Mouse (Mus musculus) MEL (cell line): ENCODE results near the gene Hcrtr1. TPM values are rescaled to one million over a fixed set of nuclear protein-coding genes. Genes with fewer than 3 reads are reported as not detected.

ENCODE experiments used
- DNase-seq: peaks from one replicate; pipeline ENCODE4 v3.0.0; 2011; ENCODE audit warnings: low read depth, low spot score
- H3K27ac ChIP-seq: 2 replicates; pipeline ENCODE4 v1.5.1; 2012; ENCODE audit warnings: low read depth, mild to moderate bottlenecking, control low read depth, low read length, moderate library complexity; ENCODE audit not compliant: control insufficient read depth
- H3K27me3 ChIP-seq, 2 experiments: fragments of 150-350 bp in 1 of 2; sonication (generic) in 1 of 2; 2 replicates each; pipeline ENCODE4 v1.6.1; 2012; ENCODE audit warnings: low read length in 2 of 2, mild to moderate bottlenecking in 2 of 2, improper control_type of control experiment in 1 of 2, moderate library complexity in 1 of 2; ENCODE audit not compliant: insufficient read depth in 2 of 2, control insufficient read depth in 1 of 2
- H3K36me3 ChIP-seq, 2 experiments: 2 replicates each; pipeline ENCODE4 v1.6.1; 2012 to 2014; ENCODE audit warnings: low read length in 2 of 2, improper control_type of control experiment in 1 of 2, inconsistent platforms in 1 of 2, mild to moderate bottlenecking in 1 of 2; ENCODE audit not compliant: insufficient read depth in 2 of 2, control insufficient read depth in 1 of 2
- H3K4me1 ChIP-seq, 2 experiments: fragments of 150-350 bp in 1 of 2; sonication (generic) in 1 of 2; 2 replicates each; pipeline ENCODE4 v1.6.1; 2012; ENCODE audit warnings: low read length in 2 of 2, improper control_type of control experiment in 1 of 2, mild to moderate bottlenecking in 1 of 2; ENCODE audit not compliant: insufficient read depth in 2 of 2, control insufficient read depth in 1 of 2
- H3K4me3 ChIP-seq, 2 experiments: fragments of 150-350 bp in 1 of 2; sonication (generic) in 1 of 2; 2 replicates each; pipeline ENCODE4 v1.5.1; 2012; ENCODE audit warnings: low read depth in 2 of 2, low read length in 2 of 2, mild to moderate bottlenecking in 2 of 2, moderate library complexity in 2 of 2, control low read depth in 1 of 2, improper control_type of control experiment in 1 of 2; ENCODE audit not compliant: control insufficient read depth in 1 of 2, insufficient read depth in 1 of 2
- H3K79me2 ChIP-seq: 2 replicates; pipeline ENCODE4 v1.6.1; 2012; ENCODE audit warnings: mild to moderate bottlenecking, low read length, moderate library complexity; ENCODE audit not compliant: control insufficient read depth, poor library complexity, insufficient read depth
- H3K9ac ChIP-seq: 2 replicates; pipeline ENCODE4 v1.6.1; 2012; ENCODE audit warnings: low read depth, mild to moderate bottlenecking, control low read depth, low read length, moderate library complexity; ENCODE audit not compliant: control insufficient read depth, poor library complexity, severe bottlenecking
- H3K9me3 ChIP-seq: fragments of 150-350 bp; sonication (generic); replicated peaks from 2 replicates; pipeline ENCODE4 v1.6.1; 2012; ENCODE audit warnings: mild to moderate bottlenecking, low read length, improper control_type of control experiment, moderate library complexity; ENCODE audit not compliant: insufficient read depth
- BHLHE40 ChIP-seq: IDR thresholded peaks from 2 replicates; pipeline ENCODE4 v1.6.1; 2012; ENCODE audit warnings: low read depth, mild to moderate bottlenecking, inconsistent platforms, low read length, improper control_type of control experiment, borderline replicate concordance
- CHD1 ChIP-seq: IDR thresholded peaks from 2 replicates; pipeline ENCODE4 v1.6.1; 2012; ENCODE audit warnings: low read depth, mild to moderate bottlenecking, inconsistent platforms, low read length, improper control_type of control experiment
- CTCF ChIP-seq, 3 experiments: IDR thresholded peaks in 2 of 3; conservative IDR thresholded peaks in 1 of 3; 2 replicates each; pipeline ENCODE4 v1.5.1; 2011 to 2012; ENCODE audit warnings: low read length in 3 of 3, low read depth in 2 of 3, mild to moderate bottlenecking in 2 of 3, improper control_type of control experiment in 1 of 3, inconsistent platforms in 1 of 3, mixed read lengths in 1 of 3, moderate library complexity in 1 of 3; ENCODE audit not compliant: control insufficient read depth in 1 of 3, insufficient read depth in 1 of 3, poor library complexity in 1 of 3, severe bottlenecking in 1 of 3
- E2F4 ChIP-seq: IDR thresholded peaks from 2 replicates; pipeline ENCODE4 v1.6.1; 2011; ENCODE audit warnings: low read depth, low read length, improper control_type of control experiment, borderline replicate concordance
- EP300 ChIP-seq, 2 experiments: IDR thresholded peaks; 2 replicates each; pipeline ENCODE4 v1.6.1; 2011; ENCODE audit warnings: improper control_type of control experiment in 2 of 2, low read length in 2 of 2, low read depth in 1 of 2, mild to moderate bottlenecking in 1 of 2
- ETS1 ChIP-seq: IDR thresholded peaks from 2 replicates; pipeline ENCODE4 v1.6.1; 2012; ENCODE audit warnings: low read depth, mild to moderate bottlenecking, inconsistent platforms, low read length, improper control_type of control experiment, moderate library complexity
- GATA1 ChIP-seq: IDR thresholded peaks from 2 replicates; pipeline ENCODE4 v1.6.1; 2011; ENCODE audit warnings: low read depth, low read length, improper control_type of control experiment
- KAT2A ChIP-seq: conservative IDR thresholded peaks from 2 replicates; pipeline ENCODE4 v1.6.1; 2012; ENCODE audit warnings: low read depth, low read length, improper control_type of control experiment, inconsistent platforms
- MEF2A ChIP-seq: IDR thresholded peaks from 2 replicates; pipeline ENCODE4 v1.6.1; 2014; ENCODE audit warnings: low read depth, mild to moderate bottlenecking, inconsistent platforms, low read length, improper control_type of control experiment; ENCODE audit not compliant: poor library complexity, insufficient replicate concordance, severe bottlenecking; ENCODE audit errors: extremely low read depth
- MXI1 ChIP-seq: IDR thresholded peaks from 2 replicates; pipeline ENCODE4 v1.6.1; 2011; ENCODE audit warnings: mild to moderate bottlenecking, low read depth, low read length, improper control_type of control experiment
- MYB ChIP-seq: IDR thresholded peaks from 2 replicates; pipeline ENCODE4 v1.6.1; 2011; ENCODE audit warnings: mild to moderate bottlenecking, low read depth, low read length, improper control_type of control experiment
- MYC ChIP-seq: IDR thresholded peaks from 2 replicates; pipeline ENCODE4 v1.6.1; 2011; ENCODE audit warnings: low read depth, mild to moderate bottlenecking, low read length, improper control_type of control experiment, moderate library complexity
- POLR2AphosphoS5 ChIP-seq: IDR thresholded peaks from 2 replicates; pipeline ENCODE4 v1.6.1; 2012; ENCODE audit warnings: low read depth, borderline replicate concordance, mild to moderate bottlenecking, inconsistent platforms, low read length, moderate library complexity, mixed read lengths
- USF1 ChIP-seq: IDR thresholded peaks from 2 replicates; pipeline ENCODE4 v1.6.1; 2014; ENCODE audit warnings: low read depth, mild to moderate bottlenecking, inconsistent platforms, low read length, improper control_type of control experiment, moderate library complexity
- ZC3H11A ChIP-seq: IDR thresholded peaks from 2 replicates; pipeline ENCODE4 v1.6.1; 2012; ENCODE audit warnings: low read depth, mild to moderate bottlenecking, inconsistent platforms, low read length, improper control_type of control experiment
- ZKSCAN1 ChIP-seq: IDR thresholded peaks from 2 replicates; pipeline ENCODE4 v1.6.1; 2012; ENCODE audit warnings: low read depth, mild to moderate bottlenecking, inconsistent platforms, low read length, improper control_type of control experiment, moderate library complexity
- ZNF384 ChIP-seq: IDR thresholded peaks from 2 replicates; pipeline ENCODE4 v1.6.1; 2012; ENCODE audit warnings: low read depth, mild to moderate bottlenecking, inconsistent platforms, low read length, improper control_type of control experiment
- polyA plus RNA-seq, 2 experiments: library from polyadenylated mRNA; stranded (reverse) in 1 of 2; unstranded in 1 of 2; fragments of >175 nt in 1 of 2; fragments of >200 nt in 1 of 2; gene quantifications; 2 replicates each; pipeline versions ENCODE4 v1.2.1 to v1.2.4; 2012; ENCODE audit warnings: low replicate concordance in 2 of 2, low read depth in 1 of 2; ENCODE audit not compliant: insufficient read length in 2 of 2, insufficient read depth in 1 of 2, missing spikeins in 1 of 2
- total RNA-seq: library from RNA; depleted of rRNA; stranded (reverse); fragments of 300-350 nt; gene quantifications from 2 replicates; pipeline ENCODE4 v1.2.3, GENCODE M21; 2012

Hcrtr1 gene
- total and polyA plus RNA-seq, 3 experiments, result not detected

- H3K9me3 ChIP-seq, result no peaks in the 10 kb centered on the region
- H3K4me1 ChIP-seq, result no peaks in the 10 kb centered on the region
- TF ChIP-seq CHD1, result no peak
- TF ChIP-seq USF1, result no peak
- no peak for TF ChIP-seq ZNF384
- TF ChIP-seq POLR2AphosphoS5, result no peak
- TF ChIP-seq GATA1, result no peak
- no peak for TF ChIP-seq MEF2A
- no peaks in the 10 kb centered on the region for H3K36me3 ChIP-seq
- no peak overlapping the region for H3K4me3 ChIP-seq
- H3K9ac ChIP-seq, result no peak overlapping the region
- no peaks in the 10 kb centered on the region for H3K79me2 ChIP-seq
- no peak for DNase-seq
- no peak overlapping the region for H3K27ac ChIP-seq
- peaks cover 0 to 2% of the 10 kb centered on the region in 2 experiments; a peak in 3 of 4 replicates for H3K27me3 ChIP-seq
Measured at GRCm38 (mm10) chr4:130085246-130085820, 53.8 kb downstream of the Hcrtr1 start.

- TF ChIP-seq ETS1, result no peak
- no peak for TF ChIP-seq MYB
- no peak for TF ChIP-seq E2F4
- TF ChIP-seq ZKSCAN1, result no peak
- no peak for TF ChIP-seq MEF2A
- no peak for TF ChIP-seq ZC3H11A
- TF ChIP-seq CTCF (IDR thresholded peaks at IDR 0.05 in 2 of 3, conservative IDR thresholded peaks at IDR 0.05 in 1 of 3; ENCODE audit: control insufficient read depth in 1 of 3, insufficient read depth in 1 of 3, low read depth in 2 of 3, low read length in 3 of 3, poor library complexity in 1 of 3, severe bottlenecking in 1 of 3), result no peak
- TF ChIP-seq CHD1, result no peak
- TF ChIP-seq GATA1, result no peak
- TF ChIP-seq MXI1, result no peak
- TF ChIP-seq BHLHE40, result no peak
- no peak for TF ChIP-seq MYC
- TF ChIP-seq EP300 (IDR thresholded peaks at IDR 0.05; ENCODE audit: low read depth in 1 of 2, low read length in 2 of 2), result no peak
- TF ChIP-seq KAT2A, result no peak
- DNase-seq, result no peak
- no peaks in the 10 kb centered on the region for H3K36me3 ChIP-seq
- no peaks in the 10 kb centered on the region for H3K4me1 ChIP-seq
- no peaks in the 10 kb centered on the region for H3K79me2 ChIP-seq
- H3K9me3 ChIP-seq, result no peaks in the 10 kb centered on the region
- H3K27ac ChIP-seq, result no peak overlapping the region
- no peak overlapping the region for H3K4me3 ChIP-seq
- no peak overlapping the region for H3K9ac ChIP-seq
- peaks cover 0 to 2% of the 10 kb centered on the region in 2 experiments; a peak in 3 of 4 replicates for H3K27me3 ChIP-seq
Measured at GRCm38 (mm10) chr4:130084331-130084945, 54.7 kb downstream of the Hcrtr1 start.
